Mouse (Mus musculus) thymus, postnatal 0 days (tissue): ENCODE data around the gene Chd2. TPM values are rescaled to one million over a fixed set of nuclear protein-coding genes. Genes with fewer than 3 reads are reported as not detected.

Experiments
- DNase-seq: peaks from one replicate; pipeline ENCODE4 v3.0.0-alpha.2; 2015; ENCODE audit warnings: low spot score
- polyA plus RNA-seq: library from polyadenylated mRNA; unstranded; fragments of >200 nt; fragmentation: Nextera tagmentation; extraction: Ambion mirVana; gene quantifications from 2 replicates; pipeline ENCODE4 v1.2.1, GENCODE M21; 2015

The Chd2 gene
- polyA plus RNA-seq, 1 experiment from 2014 or later: 64.2 TPM

- no peak for DNase-seq
Observed at GRCm38 (mm10) chr7:73411986-73412385, 129.6 kb downstream of the Chd2 start.

GRCm38 (mm10) chr7:73411523-73411922, 130.1 kb downstream of the Chd2 start:
- no peak for DNase-seq

- DNase-seq: no peak
Observed at GRCm38 (mm10) chr7:73405550-73405949, 136.1 kb downstream of the Chd2 start.

DNA sequence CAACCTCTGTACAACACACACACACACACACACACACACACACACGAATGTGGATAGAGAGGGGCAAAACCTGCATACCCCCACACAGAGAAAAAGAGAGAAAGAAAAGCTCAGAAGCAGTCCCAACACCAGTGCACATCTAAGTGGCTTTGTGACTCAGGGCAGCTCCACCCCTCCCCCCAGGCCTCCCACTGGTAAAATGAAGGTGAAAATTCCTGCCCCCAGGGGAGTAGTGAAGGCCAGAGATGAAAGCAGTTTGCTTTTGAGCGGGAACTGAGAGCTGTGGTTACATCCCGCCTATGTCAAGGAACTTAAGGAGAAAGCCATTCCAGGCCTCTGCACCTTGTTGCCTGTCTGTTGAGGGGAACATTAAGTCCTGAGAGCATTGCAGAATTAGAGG, 138.1 kb downstream of the Chd2 start:
- DNase-seq: no peak

DNA sequence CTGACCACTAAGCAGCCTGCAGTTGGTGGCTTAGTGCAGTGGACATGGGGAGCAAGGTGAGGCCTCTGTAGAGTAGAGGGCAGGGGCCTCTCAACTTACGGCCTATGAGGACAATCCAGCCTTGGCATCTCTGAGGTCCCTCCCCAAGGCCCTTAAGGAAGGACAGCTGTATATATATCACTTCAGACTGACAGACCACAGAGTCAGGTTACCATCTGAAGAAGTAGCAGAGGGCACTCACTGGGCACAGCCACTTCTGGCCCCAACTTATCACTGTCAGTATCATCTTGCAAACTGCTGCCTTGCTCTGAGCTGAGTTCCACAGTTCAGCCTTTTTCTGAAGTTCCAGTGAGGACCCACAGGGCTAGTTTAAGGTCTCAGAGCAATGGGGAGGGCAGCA, 139.0 kb downstream of the Chd2 start:
- DNase-seq: no peak

- no peak for DNase-seq
Observed at GRCm38 (mm10) chr7:73402106-73402505, 139.5 kb downstream of the Chd2 start.

DNA sequence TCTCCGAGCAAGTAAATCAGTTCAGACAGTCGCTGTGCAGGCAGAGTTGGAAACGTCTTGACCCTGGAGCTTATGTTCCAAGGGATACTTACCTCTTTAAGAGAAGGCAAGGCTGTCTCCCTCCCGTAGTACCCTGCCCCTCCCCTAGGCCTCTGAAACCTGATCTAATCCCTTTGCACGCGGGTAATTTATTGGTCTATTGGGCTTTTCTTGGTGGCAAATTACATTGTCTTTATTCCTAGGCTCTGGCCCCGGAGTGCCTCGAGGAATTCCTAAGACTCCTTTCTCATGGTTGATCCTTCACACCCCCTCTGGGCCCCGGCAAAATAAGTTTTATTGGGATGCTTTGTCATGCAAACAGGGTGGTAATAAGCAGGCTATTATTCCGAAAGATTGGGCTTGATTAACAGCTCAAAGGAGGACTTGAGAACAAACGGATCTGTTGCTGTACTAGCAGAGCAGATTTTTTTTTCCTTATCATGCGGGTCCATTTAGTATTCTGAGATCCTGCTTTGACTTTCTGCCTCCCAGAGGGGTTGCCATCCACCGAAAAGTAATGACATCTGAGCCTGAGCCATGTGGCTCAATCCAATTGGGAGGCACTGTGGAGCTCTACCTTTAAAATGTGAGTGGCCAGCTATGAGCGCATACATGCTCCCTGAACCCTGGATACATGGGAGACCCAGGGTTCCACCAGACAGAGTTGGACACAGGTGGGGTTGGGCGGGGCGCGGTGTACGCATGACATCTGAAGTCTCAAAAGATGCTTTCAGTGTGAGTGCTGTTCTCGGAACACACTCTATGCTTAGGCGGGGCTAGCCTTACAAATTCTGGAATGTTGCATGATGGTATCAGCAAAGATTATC, 141.3 kb downstream of the Chd2 start:
- no peak for DNase-seq

DNA sequence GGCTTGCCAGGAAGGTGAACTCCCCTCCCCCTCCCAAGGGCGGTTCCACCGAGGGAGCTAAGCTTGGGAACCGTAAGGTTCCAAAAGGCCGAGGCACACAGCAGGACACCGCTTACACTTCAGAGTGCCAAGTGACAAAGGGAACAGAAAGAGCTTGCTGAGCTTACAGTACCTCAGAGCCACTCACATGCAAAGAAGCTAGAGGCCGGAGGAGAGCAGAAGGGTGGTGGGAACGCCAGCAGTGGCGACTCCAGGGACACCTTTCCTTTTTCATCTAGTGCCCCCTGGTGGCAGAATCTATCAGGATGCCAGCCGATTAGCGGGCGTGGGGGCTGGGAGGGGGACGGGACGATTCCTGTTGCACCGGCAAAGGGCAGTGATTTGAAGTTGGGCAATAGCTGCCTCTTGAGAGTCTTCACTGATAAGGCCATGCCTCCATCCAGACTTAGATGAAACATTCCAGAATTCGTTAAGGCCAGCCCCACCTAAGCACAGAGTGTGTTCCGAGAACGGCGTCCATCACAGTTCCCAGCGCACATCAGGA, 142.1 kb downstream of the Chd2 start:
- peak; percentile 42 for DNase-seq

- DNase-seq: no peak
Observed at GRCm38 (mm10) chr7:73398806-73399442, 142.7 kb downstream of the Chd2 start.

GRCm38 (mm10) chr7:73398319-73398718, 143.3 kb downstream of the Chd2 start:
- DNase-seq: no peak

- DNase-seq: no peak
Observed at GRCm38 (mm10) chr7:73394013-73394409, 147.6 kb downstream of the Chd2 start.

- DNase-seq: no peak
Observed at GRCm38 (mm10) chr7:73393307-73394012, 148.2 kb downstream of the Chd2 start.

DNA sequence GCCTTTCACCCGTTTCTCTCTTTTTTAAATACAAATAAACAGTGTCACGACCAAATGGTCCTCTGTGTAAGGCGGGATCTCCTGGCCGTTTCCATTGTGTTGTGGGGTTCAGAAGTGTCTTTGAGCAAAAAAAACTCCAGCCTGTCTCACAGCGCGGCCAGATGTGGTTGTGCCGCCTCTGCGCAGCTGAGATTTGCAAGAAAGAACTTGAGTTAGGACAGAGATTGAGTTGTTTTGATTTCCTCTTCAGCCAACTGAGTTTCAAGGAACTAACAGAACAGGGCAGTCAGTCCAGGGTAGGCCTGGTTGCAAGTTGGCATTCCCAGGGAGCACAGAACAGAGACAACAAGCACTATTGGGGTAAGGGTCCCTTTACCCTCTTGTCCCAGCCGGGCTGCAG, 149.3 kb downstream of the Chd2 start:
- DNase-seq: no peak

DNA sequence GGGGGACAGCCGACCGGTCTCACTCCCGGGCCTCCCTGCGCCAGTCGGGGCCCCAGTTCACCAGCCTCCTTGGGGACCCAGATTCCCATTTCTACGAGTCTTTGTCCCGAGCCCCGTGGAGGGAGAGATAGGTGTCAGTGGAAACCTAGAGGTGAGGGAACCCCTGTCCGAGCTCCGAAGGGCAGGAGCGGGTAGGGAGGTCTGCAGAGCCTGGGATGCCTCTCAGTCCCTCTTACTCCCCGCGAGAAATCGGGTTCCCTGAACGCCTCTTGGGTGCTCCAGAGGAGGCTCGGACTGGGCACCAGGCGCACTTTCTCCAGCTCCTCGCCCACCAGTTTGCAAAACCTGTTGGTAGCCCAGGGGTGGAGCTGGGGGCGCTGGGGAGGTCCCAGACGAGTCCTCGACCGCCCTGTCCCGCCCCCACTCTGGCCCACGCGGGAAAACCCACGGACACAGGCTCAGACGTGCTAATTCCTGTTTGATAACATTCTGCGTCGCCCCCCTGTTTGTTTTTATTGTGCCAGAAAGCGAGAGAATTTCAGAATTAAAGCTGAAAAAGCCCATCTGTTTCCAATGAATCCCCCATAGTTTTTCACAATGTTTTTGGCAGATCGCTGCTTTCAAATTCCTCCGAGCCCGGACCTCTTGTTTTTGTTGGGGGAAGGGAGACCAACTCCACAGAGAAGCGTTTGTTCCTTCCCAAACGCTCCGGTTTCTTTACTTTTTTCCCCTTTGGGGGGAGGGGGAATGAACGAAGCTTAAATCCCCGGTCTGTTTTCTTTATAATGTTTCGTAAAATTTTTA, 149.9 kb downstream of the Chd2 start:
- no peak for DNase-seq

- no peak for DNase-seq
Observed at GRCm38 (mm10) chr7:73391002-73391517, 150.6 kb downstream of the Chd2 start.

DNA sequence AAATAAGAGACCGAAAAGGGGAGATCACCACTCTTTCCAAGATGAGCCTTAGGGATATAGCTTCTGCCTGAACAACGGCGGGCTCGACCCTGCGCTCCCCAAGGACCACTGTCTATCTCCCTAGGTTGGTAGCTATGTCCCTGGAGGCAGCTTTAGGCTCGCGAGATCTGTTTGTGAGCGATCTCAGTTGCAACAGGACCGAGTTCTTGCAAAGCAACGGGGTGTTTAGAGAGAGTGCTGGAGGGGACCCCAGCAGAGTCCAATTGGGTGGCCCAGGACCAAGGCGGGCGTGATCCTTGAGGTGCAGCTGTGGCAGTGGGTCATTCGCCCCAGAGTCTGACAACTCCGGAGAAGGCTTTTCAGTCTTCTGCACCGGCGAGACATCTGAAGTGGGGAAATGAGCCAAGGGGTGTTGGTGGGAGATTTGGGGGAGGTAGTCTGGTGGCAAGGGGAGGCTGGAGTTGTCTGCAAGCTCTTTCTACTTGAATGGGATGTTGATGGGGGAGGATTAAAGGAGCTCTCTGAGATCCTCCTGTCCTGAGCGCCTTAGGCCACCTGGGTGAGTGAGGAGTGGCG, 151.1 kb downstream of the Chd2 start:
- DNase-seq: no peak

GRCm38 (mm10) chr7:73389871-73390294, 151.7 kb downstream of the Chd2 start:
- no peak for DNase-seq

GRCm38 (mm10) chr7:73389419-73389818, 152.2 kb downstream of the Chd2 start:
- DNase-seq: no peak

DNA sequence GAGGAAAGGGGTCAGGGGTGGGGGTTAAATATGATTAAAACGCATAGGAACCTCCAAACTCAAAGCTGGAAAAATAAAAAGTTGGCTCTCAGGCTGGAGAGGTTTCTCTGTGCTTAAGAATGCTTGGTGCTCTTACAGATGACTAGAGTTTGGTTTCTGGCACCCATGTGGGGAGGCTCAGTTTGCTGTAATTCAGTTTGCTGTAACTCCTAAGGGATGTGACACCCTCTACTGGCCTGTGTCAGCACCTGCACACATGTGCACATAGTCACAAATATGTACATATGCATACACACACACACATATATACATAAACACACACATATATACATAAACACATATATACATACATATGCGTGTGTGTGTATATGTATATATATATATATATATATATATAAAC, 152.8 kb downstream of the Chd2 start:
- DNase-seq: no peak

DNA sequence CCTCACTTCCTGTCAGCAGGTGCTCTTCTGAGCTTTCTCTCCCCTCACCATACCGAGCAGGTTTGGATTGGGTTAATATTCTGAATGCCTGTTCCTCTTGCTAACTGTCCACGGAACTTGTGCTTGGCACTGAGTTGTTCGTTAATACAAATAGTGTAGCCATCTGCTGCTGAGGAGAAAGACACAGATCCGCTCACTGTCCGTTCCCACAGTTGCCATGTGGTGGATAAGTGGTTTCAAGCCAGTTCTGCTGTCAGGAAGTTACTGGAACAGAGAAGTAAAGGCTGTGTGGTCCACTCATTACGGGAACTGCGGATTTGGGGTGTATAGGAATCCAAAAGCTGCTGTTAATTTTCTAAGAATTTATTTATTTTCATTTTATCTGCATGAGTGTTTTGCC, 158.8 kb downstream of the Chd2 start:
- DNase-seq: no peak
